Mouse (Mus musculus): ENCODE data around the gene Fli1. TPM values are rescaled to one million over a fixed set of nuclear protein-coding genes. Genes with fewer than 3 reads are reported as not detected.

Gene Fli1
- polyA plus RNA-seq, 2 experiments, result 2.5 to 6.9 TPM

GRCm38 (mm10) chr9:32520821-32521220, 21.8 kb downstream of the Fli1 start:
- Histone ChIP-seq H3K4me2 (ENCODE audit: low read depth) (no peak overlapping the region), H3K9me3 (ENCODE audit: control insufficient read depth, low read length) (no peaks in the 10 kb centered on the region), H3K9ac (replicated peaks) (no peak overlapping the region), H3K4me1 (replicated peaks; ENCODE audit: control insufficient read depth in 2 of 2, insufficient read depth in 2 of 2, low read length in 1 of 2) (peaks cover 8 to 49% of the 10 kb centered on the region in 2 experiments), H3K4me3 (ENCODE audit: insufficient read depth in 1 of 2, low read depth in 2 of 2, low read length in 2 of 2) (no peak overlapping the region), H3K27me3 (ENCODE audit: control insufficient read depth, insufficient read depth, low read length) (no peaks in the 10 kb centered on the region), H3K27ac (no peak overlapping the region), H3K36me3 (replicated peaks; ENCODE audit: control insufficient read depth, insufficient read depth, low read depth) (no peaks in the 10 kb centered on the region)
- WGBS (ENCODE audit: insufficient replicate concordance), result 29% methylated on average over 6 of the region's 6 CpGs
- no peak for DNase-seq (ENCODE audit: low read depth in 3 of 3, low spot score in 3 of 3)
- ATAC-seq (ENCODE audit: insufficient read depth), result no peak
- TF ChIP-seq CTCF (IDR thresholded peaks at IDR 0.05; ENCODE audit: low read depth) (no peak), EP300 (IDR thresholded peaks at IDR 0.05; ENCODE audit: low read depth) (no peak)

GRCm38 (mm10) chr9:32519101-32520051, 23.3 kb downstream of the Fli1 start:
- 23% methylated on average over 22 of the region's 22 CpGs for WGBS (ENCODE audit: insufficient replicate concordance)
- no peaks in the 10 kb centered on the region for H3K36me3 ChIP-seq (replicated peaks; ENCODE audit: control insufficient read depth, insufficient read depth, low read depth)
- peak overlapping the region; percentile 25 for H3K4me2 ChIP-seq (ENCODE audit: low read depth)
- no peak overlapping the region for H3K27ac ChIP-seq
- no peak overlapping the region for H3K9ac ChIP-seq (replicated peaks)
- no peak overlapping the region for H3K4me3 ChIP-seq (ENCODE audit: insufficient read depth in 1 of 2, low read depth in 2 of 2, low read length in 2 of 2)
- H3K4me1 ChIP-seq (replicated peaks; ENCODE audit: control insufficient read depth in 2 of 2, insufficient read depth in 2 of 2, low read length in 1 of 2), result peaks cover 8 to 45% of the 10 kb centered on the region in 2 experiments
- H3K27me3 ChIP-seq (ENCODE audit: control insufficient read depth, insufficient read depth, low read length), result no peaks in the 10 kb centered on the region
- H3K9me3 ChIP-seq (ENCODE audit: control insufficient read depth, low read length), result no peaks in the 10 kb centered on the region
- peak; percentile 49; the same call in 1 of the 2 replicates for ATAC-seq (ENCODE audit: insufficient read depth)
- no peak for DNase-seq (ENCODE audit: low read depth in 3 of 3, low spot score in 3 of 3)
- peak; percentile 28; the same call in 1 of the 2 replicates for TF ChIP-seq EP300 (IDR thresholded peaks at IDR 0.05; ENCODE audit: low read depth)
- TF ChIP-seq CTCF (IDR thresholded peaks at IDR 0.05; ENCODE audit: low read depth), result no peak

GRCm38 (mm10) chr9:32518351-32519075, 24.1 kb downstream of the Fli1 start:
- no peak overlapping the region; the same call in 1 of the 2 replicates for H3K9ac ChIP-seq (replicated peaks)
- TF ChIP-seq CTCF (IDR thresholded peaks at IDR 0.05; ENCODE audit: low read depth) (no peak), EP300 (IDR thresholded peaks at IDR 0.05; ENCODE audit: low read depth) (no peak)
- H3K4me2 ChIP-seq (ENCODE audit: low read depth), result no peak overlapping the region
- H3K9me3 ChIP-seq (ENCODE audit: control insufficient read depth, low read length), result no peaks in the 10 kb centered on the region
- DNase-seq (ENCODE audit: low read depth in 3 of 3, low spot score in 3 of 3) (no peak), ATAC-seq (ENCODE audit: insufficient read depth) (no peak)
- no peak overlapping the region for H3K4me3 ChIP-seq (ENCODE audit: insufficient read depth in 1 of 2, low read depth in 2 of 2, low read length in 2 of 2)
- WGBS (ENCODE audit: insufficient replicate concordance), result 55% methylated on average over 13 of the region's 13 CpGs
- H3K4me1 ChIP-seq (replicated peaks; ENCODE audit: control insufficient read depth in 2 of 2, insufficient read depth in 2 of 2, low read length in 1 of 2), result peaks cover 8 to 45% of the 10 kb centered on the region in 2 experiments
- no peaks in the 10 kb centered on the region for H3K36me3 ChIP-seq (replicated peaks; ENCODE audit: control insufficient read depth, insufficient read depth, low read depth)
- H3K27ac ChIP-seq, result no peak overlapping the region
- no peaks in the 10 kb centered on the region for H3K27me3 ChIP-seq (ENCODE audit: control insufficient read depth, insufficient read depth, low read length)

DNA sequence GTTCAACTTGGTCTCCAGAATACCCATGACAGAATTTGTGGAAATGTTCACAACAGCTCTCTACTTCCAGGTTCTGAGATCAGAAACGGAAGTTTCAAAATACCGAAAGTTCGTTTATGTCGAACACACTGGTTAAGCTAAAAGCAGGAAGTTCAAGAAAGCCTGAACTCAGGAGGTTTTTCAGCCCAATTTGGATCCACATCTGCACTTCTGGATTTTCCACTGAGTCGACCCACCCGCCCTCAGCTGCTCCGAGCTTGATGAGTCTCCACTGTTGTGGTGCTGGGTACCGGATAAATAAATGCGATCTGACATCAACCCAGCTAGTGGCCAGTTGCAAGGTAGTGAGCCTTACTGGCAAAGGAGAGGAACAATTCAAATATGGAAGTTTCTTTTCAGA, 26.0 kb downstream of the Fli1 start:
- peaks cover 8 to 39% of the 10 kb centered on the region in 2 experiments for H3K4me1 ChIP-seq (replicated peaks; ENCODE audit: control insufficient read depth in 2 of 2, insufficient read depth in 2 of 2, low read length in 1 of 2)
- H3K4me2 ChIP-seq (ENCODE audit: low read depth), result peak overlapping the region; percentile 23
- 23% methylated on average over 9 of the region's 9 CpGs for WGBS (ENCODE audit: insufficient replicate concordance)

More for the DNA sequence above, 26.0 kb downstream of the Fli1 start:
- DNase-seq (ENCODE audit: low read depth in 3 of 3, low spot score in 3 of 3), result no peak
- no peaks in the 10 kb centered on the region for H3K36me3 ChIP-seq (replicated peaks; ENCODE audit: control insufficient read depth, insufficient read depth, low read depth)
- no peak overlapping the region for H3K27ac ChIP-seq
- no peaks in the 10 kb centered on the region for H3K27me3 ChIP-seq (ENCODE audit: control insufficient read depth, insufficient read depth, low read length)
- ATAC-seq (ENCODE audit: insufficient read depth), result no peak
- H3K9me3 ChIP-seq (ENCODE audit: control insufficient read depth, low read length), result no peaks in the 10 kb centered on the region
- no peak for TF ChIP-seq EP300 (IDR thresholded peaks at IDR 0.05; ENCODE audit: low read depth)
- TF ChIP-seq CTCF (IDR thresholded peaks at IDR 0.05; ENCODE audit: low read depth), result no peak
- no peak overlapping the region for H3K9ac ChIP-seq (replicated peaks)
- H3K4me3 ChIP-seq (ENCODE audit: insufficient read depth in 1 of 2, low read depth in 2 of 2, low read length in 2 of 2), result no peak overlapping the region

All from liver, embryonic 14.5 days (tissue).